Mouse (Mus musculus) frontal cortex, postnatal 14 days (tissue): ENCODE measurements at regions not wholly inside any gene's neighbourhood (a gene's known extent, or its start where the extent isn't known, plus 50 kb on each side); places are given as distances from the start of the nearest gene placed in this dataset.

Source experiments
- DNase-seq, 2 experiments: peaks; one replicate each; pipeline ENCODE4 v3.0.0; 2022; ENCODE audit warnings: low spot score in 2 of 2

GRCm38 (mm10) chr3:103408724-103409123, 129.6 kb downstream of the Trim33 start:
- DNase-seq = no peak

- DNase-seq = no peak
Observed at GRCm38 (mm10) chr3:103412247-103412646, 133.2 kb downstream of the Trim33 start.

- no peak for DNase-seq
Observed at GRCm38 (mm10) chr3:103415051-103415695, 136.1 kb downstream of the Trim33 start.

GRCm38 (mm10) chr3:103416296-103416695, 137.2 kb downstream of the Trim33 start:
- DNase-seq = no peak

GRCm38 (mm10) chr3:103417781-103418180, 138.7 kb downstream of the Trim33 start:
- no peak for DNase-seq

GRCm38 (mm10) chr3:103419761-103420620, 140.9 kb downstream of the Trim33 start:
- DNase-seq = no peak

- peak in 1 of 2 experiments; percentile 25 for DNase-seq
Observed at GRCm38 (mm10) chr3:103420621-103421274, 141.7 kb downstream of the Trim33 start.

- no peak for DNase-seq
Observed at GRCm38 (mm10) chr3:103421275-103421621, 142.2 kb downstream of the Trim33 start.

- no peak for DNase-seq
Observed at GRCm38 (mm10) chr3:103422806-103423205, 143.7 kb downstream of the Trim33 start.

GRCm38 (mm10) chr3:103423290-103423689, 144.2 kb downstream of the Trim33 start:
- no peak for DNase-seq

- DNase-seq = no peak
Observed at GRCm38 (mm10) chr3:103425812-103426430, 146.8 kb downstream of the Trim33 start.

- DNase-seq = no peak
Observed at GRCm38 (mm10) chr3:103429227-103429788, 145.7 kb upstream of the Syt6 start.

- no peak for DNase-seq
Observed at GRCm38 (mm10) chr3:103430131-103430530, 144.9 kb upstream of the Syt6 start.

GRCm38 (mm10) chr3:103432254-103432653, 142.8 kb upstream of the Syt6 start:
- no peak for DNase-seq

- no peak for DNase-seq
Observed at GRCm38 (mm10) chr3:103436902-103437603, 138.0 kb upstream of the Syt6 start.

GRCm38 (mm10) chr3:103438791-103439354, 136.2 kb upstream of the Syt6 start:
- DNase-seq = peak in 1 of 2 experiments; percentile 29

- DNase-seq = no peak
Observed at GRCm38 (mm10) chr3:103443247-103443646, 131.8 kb upstream of the Syt6 start.

GRCm38 (mm10) chr3:103445852-103446251, 129.2 kb upstream of the Syt6 start:
- no peak for DNase-seq

- DNase-seq = no peak
Observed at GRCm38 (mm10) chr3:103449851-103450250, 125.2 kb upstream of the Syt6 start.

GRCm38 (mm10) chr3:103451971-103452370, 123.1 kb upstream of the Syt6 start:
- DNase-seq = no peak

GRCm38 (mm10) chr3:103463760-103464159, 111.3 kb upstream of the Syt6 start:
- no peak for DNase-seq
